Mouse (Mus musculus) lung, embryonic 16.5 days (tissue): ENCODE data around the gene Epop. TPM values are rescaled to one million over a fixed set of nuclear protein-coding genes. Genes with fewer than 3 reads are reported as not detected.
A peak's percentile ranks its signal among the peaks of the same experiment; 100 is the strongest.

Experiments used
- ATAC-seq: fragments of 200-750 bp; cut with Nextera tagmentation; 2 replicates; pipeline ENCODE4 v1.8.0; 2017; ENCODE audit warnings: low read depth, mild to moderate bottlenecking, moderate library complexity
- H3K27ac ChIP-seq: fragments of 300-500 bp; sonication (generic); 2 replicates; pipeline ENCODE4 v1.5.1; 2014; ENCODE audit warnings: mild to moderate bottlenecking, control low read depth, low read length
- H3K27me3 ChIP-seq: fragments of 300-500 bp; sonication (generic); 2 replicates; pipeline ENCODE4 v1.6.1; 2014; ENCODE audit warnings: low read depth, low read length, mixed read lengths; ENCODE audit not compliant: control insufficient read depth, insufficient read depth
- H3K36me3 ChIP-seq: fragments of 300-500 bp; sonication (generic); 2 replicates; pipeline ENCODE4 v1.6.1; 2014; ENCODE audit warnings: low read length; ENCODE audit not compliant: control insufficient read depth, insufficient read depth
- H3K4me1 ChIP-seq: fragments of 300-500 bp; sonication (generic); replicated peaks from 2 replicates; pipeline ENCODE4 v1.6.1; 2014; ENCODE audit warnings: low read length, mixed read lengths; ENCODE audit not compliant: control insufficient read depth, insufficient read depth
- H3K4me2 ChIP-seq: fragments of 300-500 bp; sonication (generic); 2 replicates; pipeline ENCODE4 v1.6.1; 2014; ENCODE audit warnings: low read depth, low read length, control low read depth
- H3K4me3 ChIP-seq: fragments of 300-500 bp; sonication (generic); 2 replicates; pipeline ENCODE4 v1.5.1; 2014; ENCODE audit warnings: mild to moderate bottlenecking, low read length, control low read depth
- H3K9ac ChIP-seq: fragments of 300-500 bp; sonication (generic); 2 replicates; pipeline ENCODE4 v1.6.1; 2014; ENCODE audit warnings: low read length, control low read depth
- H3K9me3 ChIP-seq: fragments of 300-500 bp; sonication (generic); 2 replicates; pipeline ENCODE4 v1.6.1; 2016; ENCODE audit warnings: low read length; ENCODE audit not compliant: control insufficient read depth
- WGBS: fragments of 180-500 bp; shearing (Covaris S2); extraction: QIAGEN DNeasy Blood & Tissue Kit; methylation state at CpG from one replicate; pipeline ENCODE4 v1.1.7; 2014; 5-methylcytosine and 5-hydroxymethylcytosine counted together
- microRNA-seq: library from miRNA; unstranded; fragments of <30 nt; microRNA quantifications from one replicate; pipeline ENCODE4, GENCODE M21; 2016
- polyA plus RNA-seq: library from polyadenylated mRNA; unstranded; fragments of >200 nt; fragmentation: Nextera tagmentation; extraction: Ambion mirVana; gene quantifications from 2 replicates; pipeline ENCODE4 v1.2.1, GENCODE M21; 2015

Gene Epop
- polyA plus RNA-seq, 1 experiment from 2014 or later = 2.1 TPM

DNA sequence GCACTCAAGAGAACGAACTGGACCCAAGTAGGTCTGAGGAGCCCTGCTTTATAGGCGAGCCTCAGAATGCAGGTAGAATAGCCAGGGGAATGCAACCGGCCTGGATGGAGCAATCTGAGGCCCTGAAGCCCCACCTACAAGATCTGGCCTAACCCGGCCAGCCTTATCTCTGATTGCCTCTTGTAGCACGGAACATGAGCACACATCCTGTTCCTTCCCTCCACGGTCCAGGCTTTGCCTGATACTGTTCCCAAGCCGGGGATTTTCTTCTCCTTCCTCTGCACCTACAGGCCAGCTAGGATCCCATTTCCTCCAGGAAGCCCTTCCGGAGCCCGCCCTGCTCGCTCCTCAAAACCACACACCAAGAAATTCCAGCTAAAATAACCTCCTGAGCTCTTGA is 43.6 kb downstream of the Epop start:
- Histone ChIP-seq H3K27me3 (no peaks in the 10 kb centered on the region), H3K9me3 (no peaks in the 10 kb centered on the region), H3K4me2 (no peak overlapping the region), H3K9ac (no peak overlapping the region), H3K36me3 (no peaks in the 10 kb centered on the region), H3K4me3 (no peak overlapping the region), H3K27ac (peak overlapping the region; percentile 74), H3K4me1 (no peaks in the 10 kb centered on the region; the same call in 1 of the 2 replicates)
- peak; percentile 95 for ATAC-seq
- WGBS = 23% methylated on average over 10 of the region's 10 CpGs

DNA sequence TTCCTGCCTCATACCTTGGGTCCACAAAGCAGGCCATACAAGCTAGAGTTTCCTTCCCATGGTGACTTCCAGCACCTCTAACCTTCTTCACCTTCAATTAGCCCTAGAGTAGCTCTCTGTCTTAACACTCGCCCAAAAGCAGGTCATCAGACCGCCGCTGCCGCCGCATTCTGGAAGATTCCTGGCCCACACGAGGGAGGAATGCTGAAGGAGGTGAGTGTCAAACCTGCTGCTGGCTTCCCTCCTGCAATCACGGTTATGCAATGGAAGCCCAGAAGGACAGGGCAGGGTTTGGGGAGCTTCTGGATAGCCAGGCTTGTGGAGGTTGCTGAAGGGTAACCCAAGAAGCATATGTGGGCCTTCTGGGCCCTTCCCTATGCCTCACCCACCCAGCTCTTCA is 45.0 kb downstream of the Epop start:
- no peak overlapping the region for H3K4me2 ChIP-seq
- WGBS = 62% methylated on average over 7 of the region's 7 CpGs
- H3K36me3 ChIP-seq = no peaks in the 10 kb centered on the region
- no peak overlapping the region for H3K9ac ChIP-seq
- H3K27ac ChIP-seq = no peak overlapping the region
- H3K4me3 ChIP-seq = no peak overlapping the region
- no peaks in the 10 kb centered on the region; the same call in 1 of the 2 replicates for H3K4me1 ChIP-seq
- H3K9me3 ChIP-seq = no peaks in the 10 kb centered on the region
- no peak for ATAC-seq
- H3K27me3 ChIP-seq = no peaks in the 10 kb centered on the region

DNA sequence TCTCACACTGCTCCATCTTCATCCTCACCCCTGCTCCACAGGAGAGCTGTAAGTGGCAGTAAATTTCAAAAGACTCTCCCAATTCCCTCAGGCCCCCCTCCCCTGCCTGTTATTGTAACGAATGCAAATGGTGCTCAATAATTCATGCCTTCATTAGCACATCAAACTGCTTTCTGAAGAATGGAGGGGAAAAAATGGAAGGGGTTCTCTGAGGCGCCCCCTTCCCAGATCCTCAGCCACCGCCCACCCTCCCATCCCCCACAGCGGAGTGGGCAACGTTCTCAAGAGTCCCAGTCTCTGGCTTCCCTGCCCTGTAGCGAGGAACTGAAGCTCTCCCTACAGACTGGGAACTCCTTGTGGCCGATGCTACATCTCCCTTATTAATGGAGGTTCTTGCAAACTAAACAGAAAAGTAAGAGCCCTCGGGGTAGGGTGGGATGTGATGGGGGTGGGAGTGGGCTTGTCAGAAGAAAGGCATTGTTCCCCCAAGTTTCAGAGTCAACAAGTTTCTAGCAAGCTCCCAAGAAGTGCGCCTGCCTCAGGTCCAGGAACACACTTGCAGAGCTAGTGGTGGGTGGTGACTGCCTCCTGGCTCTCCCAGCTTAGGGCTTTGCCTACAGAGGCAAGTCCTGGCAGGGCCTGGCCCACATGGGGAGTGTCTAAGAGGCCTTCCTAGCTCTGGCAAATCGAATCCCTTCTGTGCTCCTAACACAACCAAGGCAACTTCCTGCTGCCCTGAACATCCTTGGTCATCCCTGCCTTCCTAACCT is 50.2 kb downstream of the Epop start:
- H3K27ac ChIP-seq = peak overlapping the region; percentile 36; the same call in 1 of the 2 replicates
- peaks cover 11% of the 10 kb centered on the region for H3K27me3 ChIP-seq
- no peaks in the 10 kb centered on the region for H3K36me3 ChIP-seq
- no peak for ATAC-seq
- H3K4me3 ChIP-seq = no peak overlapping the region
- H3K9me3 ChIP-seq = no peaks in the 10 kb centered on the region
- H3K9ac ChIP-seq = no peak overlapping the region
- peaks cover 14% of the 10 kb centered on the region for H3K4me1 ChIP-seq
- no peak overlapping the region for H3K4me2 ChIP-seq
- WGBS = 18% methylated on average over 10 of the region's 10 CpGs

DNA sequence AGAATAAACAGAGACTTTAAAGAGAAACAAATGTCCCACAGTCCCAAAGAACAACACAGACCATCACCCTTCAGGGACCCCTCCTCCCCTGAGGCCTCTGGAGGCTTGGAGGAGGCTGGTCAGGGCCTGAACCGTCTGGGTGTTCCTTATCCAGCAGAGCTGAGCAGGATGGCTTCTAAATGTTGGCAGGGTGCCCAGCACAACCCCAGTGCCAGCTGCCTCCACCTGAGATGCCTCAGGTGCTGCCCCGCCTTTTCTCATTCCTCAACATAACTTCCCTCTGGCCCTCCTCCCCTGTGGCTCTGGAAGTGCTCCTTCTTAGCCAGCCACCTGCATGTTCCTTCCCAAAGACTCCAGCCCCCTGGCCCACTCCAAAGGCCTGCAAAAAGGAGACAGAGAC is 51.2 kb downstream of the Epop start:
- peaks cover 20% of the 10 kb centered on the region for H3K27me3 ChIP-seq
- WGBS = 29% methylated on average over 2 of the region's 2 CpGs
- peaks cover 16% of the 10 kb centered on the region for H3K4me1 ChIP-seq
- H3K4me2 ChIP-seq = no peak overlapping the region
- no peaks in the 10 kb centered on the region for H3K9me3 ChIP-seq
- ATAC-seq = peak; percentile 53
- peak overlapping the region; percentile 65 for H3K27ac ChIP-seq
- H3K4me3 ChIP-seq = no peak overlapping the region
- no peak overlapping the region for H3K9ac ChIP-seq
- H3K36me3 ChIP-seq = no peaks in the 10 kb centered on the region

Small RNA genes within 50 kb of the gene (microRNA-seq; reads per million reads assigned to microRNA genes)
- gene Gm24158 = not detected
- gene Mir6927 = 0.99 reads per million

Other genes with a start within 250 kb of the Epop start
- 5.2 and 5.4 TPM in 2 replicates for gene Arhgap23, start 214.2 kb downstream of the Epop start, polyA plus RNA-seq
- 0.74 and 0.87 TPM in 2 replicates for gene 4933428G20Rik, start 129.4 kb downstream of the Epop start, polyA plus RNA-seq
- 0.70 and 0.83 TPM in 2 replicates for gene Srcin1, start 53.5 kb downstream of the Epop start, polyA plus RNA-seq
- gene Mllt6, start 33.7 kb upstream of the Epop start, polyA plus RNA-seq = 3.4 and 4.0 TPM in 2 replicates
- 57.5 and 66.6 TPM in 2 replicates for gene Cisd3, start 56.1 kb upstream of the Epop start, polyA plus RNA-seq
- gene Pcgf2, start 70.8 kb upstream of the Epop start, polyA plus RNA-seq = 16.2 and 16.5 TPM in 2 replicates
- 430 and 457 TPM in 2 replicates for gene Psmb3, start 73.7 kb upstream of the Epop start, polyA plus RNA-seq
- 1.3 and 2.2 TPM in 2 replicates for gene Pip4k2b, start 115.0 kb upstream of the Epop start, polyA plus RNA-seq
- 16.1 and 18.5 TPM in 2 replicates for gene Cwc25, start 136.9 kb upstream of the Epop start, polyA plus RNA-seq
- 0.35 TPM in 1 of 2 replicates, not detected in the other for gene 1700001P01Rik, start 146.2 kb upstream of the Epop start, polyA plus RNA-seq
- gene Rpl23, start 152.7 kb upstream of the Epop start, polyA plus RNA-seq = 495 and 578 TPM in 2 replicates
- 163 and 167 TPM in 2 replicates for gene Lasp1, start 169.3 kb upstream of the Epop start, polyA plus RNA-seq
- 3.1 and 3.4 TPM in 2 replicates for gene B230217C12Rik, start 211.1 kb upstream of the Epop start, polyA plus RNA-seq